In the genomic region with DNA sequence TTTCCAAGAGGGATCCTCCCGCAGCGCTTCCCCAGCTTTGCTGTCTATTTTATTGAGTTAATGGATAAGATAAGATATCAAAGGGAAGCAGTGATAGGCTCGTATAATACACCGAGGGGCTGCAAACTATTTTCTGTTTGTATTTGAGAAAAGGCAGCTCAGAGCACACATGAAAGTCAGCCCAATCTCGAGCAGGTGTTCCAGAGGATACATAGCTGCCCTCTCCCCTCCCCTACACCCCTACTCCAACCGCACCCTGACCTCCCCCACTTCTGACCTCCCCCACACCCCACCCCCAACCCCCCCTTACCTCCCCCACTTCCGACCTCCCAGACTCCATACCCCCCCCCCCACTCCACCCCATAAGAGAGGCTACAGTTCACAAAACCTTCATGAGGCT, we compare ENCODE assay signal across 9 mouse cellular contexts.
DNase-seq lines count a peak whose midpoint lies in the region; ATAC-seq and TF ChIP-seq lines count a peak whose summit lies in the region.
"Had no signal": no experiment of that assay in that cellular context is flagged by ENCODE, and none has a peak within 500 bp of the region (broad histone marks: within the 10 kb centered on the region; RNA-seq: fewer than 3 reads in every experiment).

No protein-coding gene starts in this region.

- H3K4me2 ChIP-seq in heart, embryonic 14.5 days (ENCODE audit: low read length): peak overlapping the region; percentile 65
- peak overlapping the region; percentile 57 for H3K4me2 ChIP-seq in embryonic facial prominence, embryonic 13.5 days
- H3K4me2 ChIP-seq in hindbrain, embryonic 15.5 days: peak overlapping the region; percentile 56
- peak overlapping the region; percentile 54 for H3K4me2 ChIP-seq in midbrain, embryonic 15.5 days

- H3K4me1 ChIP-seq in heart, embryonic 14.5 days (ENCODE audit: control insufficient read depth in 2 of 2, insufficient read depth in 2 of 2, low read length in 2 of 2): peaks cover 0 to 2% of the 10 kb centered on the region in 2 experiments; a peak in 1 of 4 replicates
- H3K4me1 ChIP-seq in heart, adult 2 months (ENCODE audit: control insufficient read depth, insufficient read depth, low read length): no peaks in the 10 kb centered on the region; the same call in 1 of the 2 replicates
- peaks cover 14% of the 10 kb centered on the region for H3K4me1 ChIP-seq in embryonic facial prominence, embryonic 13.5 days
- H3K4me1 ChIP-seq in hindbrain, embryonic 15.5 days (replicated peaks): peaks cover 27% of the 10 kb centered on the region
- peaks cover 18% of the 10 kb centered on the region for H3K4me1 ChIP-seq in midbrain, embryonic 15.5 days

- peak overlapping the region in 1 of 2 experiments; percentile 29; a peak in 1 of 4 replicates for H3K4me3 ChIP-seq in heart, embryonic 14.5 days (ENCODE audit: control insufficient read depth in 1 of 2, insufficient read depth in 1 of 2, low read depth in 1 of 2, low read length in 2 of 2)
- H3K4me3 ChIP-seq in heart, adult 2 months: no peak overlapping the region
- peak overlapping the region; percentile 29 for H3K4me3 ChIP-seq in embryonic facial prominence, embryonic 13.5 days
- peak overlapping the region; percentile 38 for H3K4me3 ChIP-seq in hindbrain, embryonic 15.5 days
- peak overlapping the region; percentile 37 for H3K4me3 ChIP-seq in midbrain, embryonic 15.5 days
- H3K4me3 ChIP-seq: erythroblast, embryonic 14.5 days had no signal

- H3K27me3 ChIP-seq in heart, embryonic 14.5 days (ENCODE audit: control insufficient read depth, insufficient read depth, low read length): no peaks in the 10 kb centered on the region
- peaks cover 1% of the 10 kb centered on the region; the same call in 1 of the 2 replicates for H3K27me3 ChIP-seq in heart, adult 2 months (ENCODE audit: control insufficient read depth, insufficient read depth, low read length)
- H3K27me3 ChIP-seq in embryonic facial prominence, embryonic 13.5 days: peaks cover 5% of the 10 kb centered on the region; the same call in 1 of the 2 replicates
- H3K27me3 ChIP-seq in hindbrain, embryonic 15.5 days: no peaks in the 10 kb centered on the region
- no peaks in the 10 kb centered on the region for H3K27me3 ChIP-seq in midbrain, embryonic 15.5 days (replicated peaks)

- intact Hi-C loops in heart, adult 2 months (cut with DNase I): no loop called here
- intact Hi-C loops in gastrocnemius, postnatal 36 days (cut with DNase I): no loop called here

- no peaks in the 10 kb centered on the region for H3K79me2 ChIP-seq in heart, adult 2 months (replicated peaks; ENCODE audit: control insufficient read depth, insufficient read depth, low read length)

- no peak for TF ChIP-seq CTCF in heart, adult 2 months (IDR thresholded peaks at IDR 0.05)

- no peak overlapping the region for H3K27ac ChIP-seq in heart, embryonic 14.5 days (replicated peaks in 1 of 2; ENCODE audit: control insufficient read depth in 1 of 2, insufficient read depth in 1 of 2, low read depth in 2 of 2, low read length in 2 of 2)
- no peak overlapping the region for H3K27ac ChIP-seq in heart, adult 2 months
- H3K27ac ChIP-seq in embryonic facial prominence, embryonic 13.5 days: no peak overlapping the region
- peak overlapping the region; percentile 78 for H3K27ac ChIP-seq in hindbrain, embryonic 15.5 days (replicated peaks)
- peak overlapping the region; percentile 78 for H3K27ac ChIP-seq in midbrain, embryonic 15.5 days

- no peak for TF ChIP-seq EP300 in heart, adult 2 months (IDR thresholded peaks at IDR 0.05; ENCODE audit: insufficient read depth, low read depth, low read length)

- no peak overlapping the region for H3K9ac ChIP-seq in heart, embryonic 14.5 days (ENCODE audit: low read length)
- no peak overlapping the region for H3K9ac ChIP-seq in heart, adult 2 months (ENCODE audit: low read depth, low read length)
- no peak overlapping the region for H3K9ac ChIP-seq in embryonic facial prominence, embryonic 13.5 days
- peak overlapping the region; percentile 38 for H3K9ac ChIP-seq in hindbrain, embryonic 15.5 days
- peak overlapping the region; percentile 31 for H3K9ac ChIP-seq in midbrain, embryonic 15.5 days

- no peak for DNase-seq in heart, adult 2 months
- DNase-seq in gastrocnemius, postnatal 36 days: no peak
- no peak for DNase-seq in adrenal gland, postnatal 25 days
- DNase-seq in layer of hippocampus, adult 9-10 months (ENCODE audit: low spot score): no peak

- no peaks in the 10 kb centered on the region for H3K9me3 ChIP-seq in heart, embryonic 14.5 days (ENCODE audit: control insufficient read depth, low read length)
- no peaks in the 10 kb centered on the region for H3K9me3 ChIP-seq in embryonic facial prominence, embryonic 13.5 days
- no peaks in the 10 kb centered on the region for H3K9me3 ChIP-seq in hindbrain, embryonic 15.5 days
- no peaks in the 10 kb centered on the region for H3K9me3 ChIP-seq in midbrain, embryonic 15.5 days

- no peaks in the 10 kb centered on the region for H3K36me3 ChIP-seq in heart, embryonic 14.5 days (ENCODE audit: control insufficient read depth, insufficient read depth, low read length)
- H3K36me3 ChIP-seq in heart, adult 2 months (ENCODE audit: control insufficient read depth, insufficient read depth, low read length): no peaks in the 10 kb centered on the region
- no peaks in the 10 kb centered on the region for H3K36me3 ChIP-seq in embryonic facial prominence, embryonic 13.5 days
- H3K36me3 ChIP-seq in hindbrain, embryonic 15.5 days: peaks cover 7% of the 10 kb centered on the region
- no peaks in the 10 kb centered on the region; the same call in 1 of the 2 replicates for H3K36me3 ChIP-seq in midbrain, embryonic 15.5 days (replicated peaks)

- TF ChIP-seq POLR2A in heart, adult 2 months (IDR thresholded peaks at IDR 0.05; ENCODE audit: insufficient read depth, low read depth, low read length): no peak

- no peak for ATAC-seq in heart, embryonic 14.5 days (ENCODE audit: insufficient number of reproducible peaks, insufficient read depth, low FRiP score, low read depth)
- no peak for ATAC-seq in embryonic facial prominence, embryonic 13.5 days (ENCODE audit: insufficient number of reproducible peaks, insufficient read depth, low FRiP score, low TSS enrichment, low read depth)
- no peak for ATAC-seq in hindbrain, embryonic 15.5 days (ENCODE audit: low FRiP score, low read depth)
- 0 out of 2 replicates have a peak, but pooled peaks have one; percentile 38 for ATAC-seq in midbrain, embryonic 15.5 days (replicated peaks)

- WGBS in heart, embryonic 14.5 days: 7% methylated on average over 7 of the region's 7 CpGs
- 14% methylated on average over 7 of the region's 7 CpGs for WGBS in heart, adult 2 months
- WGBS in embryonic facial prominence, embryonic 13.5 days: 8% methylated on average over 7 of the region's 7 CpGs
- WGBS in hindbrain, embryonic 15.5 days: 11% methylated on average over 7 of the region's 7 CpGs
- 3% methylated on average over 7 of the region's 7 CpGs for WGBS in midbrain, embryonic 15.5 days

Comparison
In these comparisons a context has a peak if more than half of its experiments do, and no peak if none do; other contexts are left out.
1. H3K27ac ChIP-seq: peak in hindbrain, embryonic 15.5 days (single experiment) and midbrain, embryonic 15.5 days (single experiment); none in heart, embryonic 14.5 days (0 of 2), heart, adult 2 months (single experiment) and embryonic facial prominence, embryonic 13.5 days (single experiment).
2. H3K9ac ChIP-seq: peak in hindbrain, embryonic 15.5 days (single experiment) and midbrain, embryonic 15.5 days (single experiment); none in heart, embryonic 14.5 days (single experiment), heart, adult 2 months (single experiment) and embryonic facial prominence, embryonic 13.5 days (single experiment).
3. Peak in every context shown above with its lines, with median percentiles within 50 percentile points of each other: H3K4me2 ChIP-seq.